Mouse (Mus musculus): Measurements from ENCODE around the gene Cers3. TPM values are rescaled to one million over a fixed set of nuclear protein-coding genes. Genes with fewer than 3 reads are reported as not detected.

The Cers3 gene
- total and polyA plus RNA-seq, 3 experiments: 0.04 TPM; not detected in 2

GRCm38 (mm10) chr7:66852164-66852563 lies 108.9 kb downstream of the Cers3 start:
- Histone ChIP-seq H3K27me3 (ENCODE audit: control insufficient read depth in 1 of 2, insufficient read depth in 2 of 2, low read length in 2 of 2) (no peaks in the 10 kb centered on the region), H3K9ac (ENCODE audit: control insufficient read depth, low read depth, low read length, poor library complexity, severe bottlenecking) (no peak overlapping the region), H3K36me3 (ENCODE audit: control insufficient read depth in 1 of 2, insufficient read depth in 2 of 2, low read length in 2 of 2) (no peaks in the 10 kb centered on the region), H3K9me3 (replicated peaks; ENCODE audit: insufficient read depth, low read length) (no peaks in the 10 kb centered on the region), H3K27ac (ENCODE audit: control insufficient read depth, low read depth, low read length) (no peak overlapping the region), H3K4me1 (ENCODE audit: control insufficient read depth in 1 of 2, insufficient read depth in 2 of 2, low read length in 2 of 2) (peaks cover 0 to 4% of the 10 kb centered on the region in 2 experiments; a peak in 1 of 4 replicates), H3K4me3 (ENCODE audit: control insufficient read depth in 1 of 2, insufficient read depth in 1 of 2, low read depth in 2 of 2, low read length in 2 of 2) (no peak overlapping the region), H3K79me2 (ENCODE audit: control insufficient read depth, insufficient read depth, low read length, poor library complexity) (no peaks in the 10 kb centered on the region)
- TF ChIP-seq MAZ (IDR thresholded peaks at IDR 0.05; ENCODE audit: low read depth, low read length): no peak
- DNase-seq (ENCODE audit: low read depth, low spot score): no peak

GRCm38 (mm10) chr7:66857610-66858009 lies 114.3 kb downstream of the Cers3 start:
- Histone ChIP-seq H3K79me2 (ENCODE audit: control insufficient read depth, insufficient read depth, low read length, poor library complexity) (no peaks in the 10 kb centered on the region), H3K4me1 (ENCODE audit: control insufficient read depth in 1 of 2, insufficient read depth in 2 of 2, low read length in 2 of 2) (no peaks in the 10 kb centered on the region), H3K9ac (ENCODE audit: control insufficient read depth, low read depth, low read length, poor library complexity, severe bottlenecking) (no peak overlapping the region), H3K4me3 (ENCODE audit: control insufficient read depth in 1 of 2, insufficient read depth in 1 of 2, low read depth in 2 of 2, low read length in 2 of 2) (no peak overlapping the region), H3K27me3 (ENCODE audit: control insufficient read depth in 1 of 2, insufficient read depth in 2 of 2, low read length in 2 of 2) (no peaks in the 10 kb centered on the region), H3K36me3 (ENCODE audit: control insufficient read depth in 1 of 2, insufficient read depth in 2 of 2, low read length in 2 of 2) (no peaks in the 10 kb centered on the region), H3K9me3 (replicated peaks; ENCODE audit: insufficient read depth, low read length) (no peaks in the 10 kb centered on the region), H3K27ac (ENCODE audit: control insufficient read depth, low read depth, low read length) (no peak overlapping the region)
- TF ChIP-seq EP300 (IDR thresholded peaks at IDR 0.05; ENCODE audit: low read depth in 1 of 2, low read length in 2 of 2) (no peak), MYC (IDR thresholded peaks at IDR 0.05; ENCODE audit: low read depth, low read length) (no peak), USF2 (IDR thresholded peaks at IDR 0.05; ENCODE audit: borderline replicate concordance in 1 of 2, insufficient read depth in 1 of 2, low read depth in 1 of 2, low read length in 2 of 2) (no peak), KAT2A (conservative IDR thresholded peaks at IDR 0.05; ENCODE audit: low read depth, low read length) (no peak), TBP (IDR thresholded peaks at IDR 0.05; ENCODE audit: low read depth, low read length) (no peak), TCF12 (IDR thresholded peaks at IDR 0.05; ENCODE audit: low read depth, low read length) (no peak), POLR2A (IDR thresholded peaks at IDR 0.05; ENCODE audit: control insufficient read depth in 1 of 2, insufficient read depth in 1 of 2, low read depth in 1 of 2, low read length in 2 of 2, poor library complexity in 1 of 2) (no peak), SIN3A (IDR thresholded peaks at IDR 0.05; ENCODE audit: low read length) (no peak), ZMIZ1 (IDR thresholded peaks at IDR 0.05; ENCODE audit: low read depth, low read length) (no peak), MAX (IDR thresholded peaks at IDR 0.05; ENCODE audit: low read length) (no peak)
- no peak for DNase-seq (ENCODE audit: low read depth, low spot score)

- DNase-seq (ENCODE audit: low read depth, low spot score): no peak
- Histone ChIP-seq H3K27me3 (ENCODE audit: control insufficient read depth in 1 of 2, insufficient read depth in 2 of 2, low read length in 2 of 2) (no peaks in the 10 kb centered on the region), H3K4me3 (ENCODE audit: control insufficient read depth in 1 of 2, insufficient read depth in 1 of 2, low read depth in 2 of 2, low read length in 2 of 2) (no peak overlapping the region), H3K9me3 (replicated peaks; ENCODE audit: insufficient read depth, low read length) (no peaks in the 10 kb centered on the region), H3K36me3 (ENCODE audit: control insufficient read depth in 1 of 2, insufficient read depth in 2 of 2, low read length in 2 of 2) (no peaks in the 10 kb centered on the region), H3K27ac (ENCODE audit: control insufficient read depth, low read depth, low read length) (no peak overlapping the region), H3K4me1 (ENCODE audit: control insufficient read depth in 1 of 2, insufficient read depth in 2 of 2, low read length in 2 of 2) (no peaks in the 10 kb centered on the region), H3K9ac (ENCODE audit: control insufficient read depth, low read depth, low read length, poor library complexity, severe bottlenecking) (no peak overlapping the region), H3K79me2 (ENCODE audit: control insufficient read depth, insufficient read depth, low read length, poor library complexity) (no peaks in the 10 kb centered on the region)
- no peak for TF ChIP-seq CTCF (IDR thresholded peaks at IDR 0.05 in 2 of 3, conservative IDR thresholded peaks at IDR 0.05 in 1 of 3; ENCODE audit: control insufficient read depth in 1 of 3, insufficient read depth in 1 of 3, low read depth in 2 of 3, low read length in 3 of 3, poor library complexity in 1 of 3, severe bottlenecking in 1 of 3)
- TF ChIP-seq TCF12 (IDR thresholded peaks at IDR 0.05; ENCODE audit: low read depth, low read length): no peak
- no peak for TF ChIP-seq MAFK (IDR thresholded peaks at IDR 0.05; ENCODE audit: borderline replicate concordance, low read depth, low read length)
- TF ChIP-seq ZMIZ1 (IDR thresholded peaks at IDR 0.05; ENCODE audit: low read depth, low read length): no peak
- no peak for TF ChIP-seq UBTF (IDR thresholded peaks at IDR 0.05; ENCODE audit: borderline replicate concordance, insufficient read depth, low read depth, low read length)
- no peak for TF ChIP-seq SMC3 (IDR thresholded peaks at IDR 0.05; ENCODE audit: low read depth, low read length)
- no peak for TF ChIP-seq KAT2A (conservative IDR thresholded peaks at IDR 0.05; ENCODE audit: low read depth, low read length)
- no peak for TF ChIP-seq GABPA (IDR thresholded peaks at IDR 0.05; ENCODE audit: low read depth, low read length)
- TF ChIP-seq ZNF384 (IDR thresholded peaks at IDR 0.05; ENCODE audit: low read depth, low read length): no peak
- no peak for TF ChIP-seq TAL1 (IDR thresholded peaks at IDR 0.05; ENCODE audit: low read length)
- no peak for TF ChIP-seq RAD21 (IDR thresholded peaks at IDR 0.05; ENCODE audit: low read depth, low read length)
- TF ChIP-seq MYB (IDR thresholded peaks at IDR 0.05; ENCODE audit: low read depth, low read length): no peak
- TF ChIP-seq SIN3A (IDR thresholded peaks at IDR 0.05; ENCODE audit: low read length): no peak
- no peak for TF ChIP-seq TBP (IDR thresholded peaks at IDR 0.05; ENCODE audit: low read depth, low read length)
- TF ChIP-seq BHLHE40 (IDR thresholded peaks at IDR 0.05; ENCODE audit: borderline replicate concordance, low read depth, low read length): no peak
These were observed 115.2 kb downstream of the Cers3 start for GRCm38 (mm10) chr7:66858247-66859075.

Measured in MEL (cell line).